Mouse (Mus musculus): Measurements from ENCODE around the gene Wdr64. TPM values are rescaled to one million over a fixed set of nuclear protein-coding genes. Genes with fewer than 3 reads are reported as not detected.
A peak's percentile ranks its signal among the peaks of the same experiment; 100 is the strongest.

The Wdr64 gene
- not detected in 2 replicates for polyA plus RNA-seq (2016; fragmentation: Nextera tagmentation; extraction: Ambion mirVana)

GRCm38 (mm10) chr1:175698293-175698692, at the start of gene Wdr64:
Wdr64 (plus strand) TSS chr1:175698593.
- WGBS, result 86% methylated on average over 1 of the region's 1 CpGs
- ATAC-seq (ENCODE audit: low FRiP score, low read depth), result no peak

GRCm38 (mm10) chr1:175648615-175649014, 49.8 kb upstream of the Wdr64 start:
- no peak overlapping the region for H3K27ac ChIP-seq (replicated peaks)
- ATAC-seq (ENCODE audit: low FRiP score, low read depth), result no peak
- H3K9ac ChIP-seq (replicated peaks), result no peak overlapping the region
- H3K4me3 ChIP-seq, result no peak overlapping the region
- H3K36me3 ChIP-seq, result no peaks in the 10 kb centered on the region
- 95% methylated on average over 4 of the region's 4 CpGs for WGBS
- H3K27me3 ChIP-seq, result no peaks in the 10 kb centered on the region
- H3K4me1 ChIP-seq, result no peaks in the 10 kb centered on the region
- no peak overlapping the region for H3K4me2 ChIP-seq (replicated peaks)
- no peaks in the 10 kb centered on the region for H3K9me3 ChIP-seq

More at GRCm38 (mm10) chr1:175698293-175698692, at the start of gene Wdr64:
- Histone ChIP-seq H3K27me3 (no peaks in the 10 kb centered on the region), H3K27ac (replicated peaks) (no peak within 1 kb of the TSS), H3K36me3 (no peaks in the 10 kb centered on the region), H3K4me3 (no peak within 1 kb of the TSS), H3K4me2 (replicated peaks) (no peak within 1 kb of the TSS), H3K4me1 (0 out of 2 replicates have a peak, but pooled peaks cover 5% of the 10 kb centered on the region), H3K9ac (replicated peaks) (no peak within 1 kb of the TSS), H3K9me3 (no peaks in the 10 kb centered on the region)

GRCm38 (mm10) chr1:175659900-175660299, 38.5 kb upstream of the Wdr64 start:
- H3K9ac ChIP-seq (replicated peaks), result no peak overlapping the region
- 95% methylated on average over 4 of the region's 4 CpGs for WGBS
- no peaks in the 10 kb centered on the region for H3K9me3 ChIP-seq
- H3K4me3 ChIP-seq, result no peak overlapping the region
- no peaks in the 10 kb centered on the region for H3K4me1 ChIP-seq
- no peaks in the 10 kb centered on the region for H3K27me3 ChIP-seq
- ATAC-seq (ENCODE audit: low FRiP score, low read depth), result no peak
- no peak overlapping the region for H3K27ac ChIP-seq (replicated peaks)
- no peak overlapping the region for H3K4me2 ChIP-seq (replicated peaks)
- H3K36me3 ChIP-seq, result 0 out of 2 replicates have a peak, but pooled peaks cover 2% of the 10 kb centered on the region

- 79% methylated on average over 5 of the region's 5 CpGs for WGBS
- H3K4me1 ChIP-seq, result 0 out of 2 replicates have a peak, but pooled peaks cover 3% of the 10 kb centered on the region
- H3K9me3 ChIP-seq, result no peaks in the 10 kb centered on the region
- peak; percentile 70; the same call in 1 of the 2 replicates for ATAC-seq (ENCODE audit: low FRiP score, low read depth)
- H3K4me2 ChIP-seq (replicated peaks), result no peak overlapping the region
- no peaks in the 10 kb centered on the region for H3K27me3 ChIP-seq
- no peak overlapping the region for H3K4me3 ChIP-seq
- no peak overlapping the region for H3K9ac ChIP-seq (replicated peaks)
- H3K27ac ChIP-seq (replicated peaks), result no peak overlapping the region
- no peaks in the 10 kb centered on the region for H3K36me3 ChIP-seq
Observed at GRCm38 (mm10) chr1:175668666-175669405, 29.6 kb upstream of the Wdr64 start.

GRCm38 (mm10) chr1:175669456-175669855, 28.9 kb upstream of the Wdr64 start:
- H3K36me3 ChIP-seq, result no peaks in the 10 kb centered on the region
- H3K4me2 ChIP-seq (replicated peaks), result no peak overlapping the region
- no peak overlapping the region for H3K27ac ChIP-seq (replicated peaks)
- H3K9ac ChIP-seq (replicated peaks), result no peak overlapping the region
- H3K4me1 ChIP-seq, result 0 out of 2 replicates have a peak, but pooled peaks cover 3% of the 10 kb centered on the region
- no peak overlapping the region for H3K4me3 ChIP-seq
- no peak; the same call in 1 of the 2 replicates for ATAC-seq (ENCODE audit: low FRiP score, low read depth)
- 92% methylated on average over 3 of the region's 3 CpGs for WGBS
- H3K9me3 ChIP-seq, result no peaks in the 10 kb centered on the region
- no peaks in the 10 kb centered on the region for H3K27me3 ChIP-seq

GRCm38 (mm10) chr1:175670042-175670441, 28.4 kb upstream of the Wdr64 start:
- no peaks in the 10 kb centered on the region for H3K36me3 ChIP-seq
- no peak overlapping the region for H3K27ac ChIP-seq (replicated peaks)
- H3K4me1 ChIP-seq, result 0 out of 2 replicates have a peak, but pooled peaks cover 3% of the 10 kb centered on the region
- no peaks in the 10 kb centered on the region for H3K27me3 ChIP-seq
- ATAC-seq (ENCODE audit: low FRiP score, low read depth), result no peak
- H3K4me3 ChIP-seq, result no peak overlapping the region
- H3K9ac ChIP-seq (replicated peaks), result no peak overlapping the region
- no peak overlapping the region for H3K4me2 ChIP-seq (replicated peaks)
- 81% methylated on average over 7 of the region's 7 CpGs for WGBS
- no peaks in the 10 kb centered on the region for H3K9me3 ChIP-seq

GRCm38 (mm10) chr1:175671626-175672025, 26.8 kb upstream of the Wdr64 start:
- 50% methylated on average over 1 of the region's 1 CpGs for WGBS

GRCm38 (mm10) chr1:175673563-175674325, 24.6 kb upstream of the Wdr64 start:
- Histone ChIP-seq H3K9ac (replicated peaks) (no peak overlapping the region), H3K36me3 (no peaks in the 10 kb centered on the region), H3K27ac (replicated peaks) (no peak overlapping the region), H3K9me3 (no peaks in the 10 kb centered on the region), H3K27me3 (no peaks in the 10 kb centered on the region), H3K4me2 (replicated peaks) (no peak overlapping the region), H3K4me3 (no peak overlapping the region), H3K4me1 (no peaks in the 10 kb centered on the region)
- WGBS, result 87% methylated on average over 7 of the region's 7 CpGs
- no peak for ATAC-seq (ENCODE audit: low FRiP score, low read depth)

More at GRCm38 (mm10) chr1:175671626-175672025, 26.8 kb upstream of the Wdr64 start:
- Histone ChIP-seq H3K4me2 (replicated peaks) (no peak overlapping the region), H3K27me3 (no peaks in the 10 kb centered on the region), H3K9ac (replicated peaks) (no peak overlapping the region), H3K27ac (replicated peaks) (no peak overlapping the region), H3K36me3 (no peaks in the 10 kb centered on the region), H3K4me3 (no peak overlapping the region), H3K4me1 (no peaks in the 10 kb centered on the region), H3K9me3 (no peaks in the 10 kb centered on the region)
- ATAC-seq (ENCODE audit: low FRiP score, low read depth), result no peak

GRCm38 (mm10) chr1:175675116-175675515, 23.3 kb upstream of the Wdr64 start:
- no peaks in the 10 kb centered on the region for H3K4me1 ChIP-seq
- 85% methylated on average over 6 of the region's 6 CpGs for WGBS
- no peak overlapping the region for H3K9ac ChIP-seq (replicated peaks)
- 0 out of 2 replicates have a peak, but pooled peaks cover 4% of the 10 kb centered on the region for H3K36me3 ChIP-seq
- ATAC-seq (ENCODE audit: low FRiP score, low read depth), result no peak
- no peak overlapping the region for H3K27ac ChIP-seq (replicated peaks)
- H3K27me3 ChIP-seq, result no peaks in the 10 kb centered on the region
- H3K4me2 ChIP-seq (replicated peaks), result no peak overlapping the region
- H3K4me3 ChIP-seq, result no peak overlapping the region
- no peaks in the 10 kb centered on the region for H3K9me3 ChIP-seq

- H3K9me3 ChIP-seq, result no peaks in the 10 kb centered on the region
- no peak overlapping the region for H3K4me3 ChIP-seq
- H3K27me3 ChIP-seq, result no peaks in the 10 kb centered on the region
- no peak overlapping the region for H3K9ac ChIP-seq (replicated peaks)
- no peaks in the 10 kb centered on the region for H3K4me1 ChIP-seq
- H3K36me3 ChIP-seq, result 0 out of 2 replicates have a peak, but pooled peaks cover 4% of the 10 kb centered on the region
- H3K27ac ChIP-seq (replicated peaks), result no peak overlapping the region
- H3K4me2 ChIP-seq (replicated peaks), result no peak overlapping the region
- ATAC-seq (ENCODE audit: low FRiP score, low read depth), result no peak
- WGBS, result 86% methylated on average over 6 of the region's 6 CpGs
Observed at GRCm38 (mm10) chr1:175677459-175677858, 20.9 kb upstream of the Wdr64 start.

GRCm38 (mm10) chr1:175680995-175681394, 17.4 kb upstream of the Wdr64 start:
- no peak overlapping the region for H3K27ac ChIP-seq (replicated peaks)
- no peak for ATAC-seq (ENCODE audit: low FRiP score, low read depth)
- 77% methylated on average over 6 of the region's 6 CpGs for WGBS
- H3K9ac ChIP-seq (replicated peaks), result no peak overlapping the region
- H3K4me1 ChIP-seq, result no peaks in the 10 kb centered on the region
- H3K4me3 ChIP-seq, result no peak overlapping the region
- peaks cover 9% of the 10 kb centered on the region; the same call in 1 of the 2 replicates for H3K36me3 ChIP-seq
- H3K27me3 ChIP-seq, result no peaks in the 10 kb centered on the region
- no peak overlapping the region for H3K4me2 ChIP-seq (replicated peaks)
- H3K9me3 ChIP-seq, result no peaks in the 10 kb centered on the region

GRCm38 (mm10) chr1:175691686-175692245, 6.6 kb upstream of the Wdr64 start:
- Histone ChIP-seq H3K27ac (replicated peaks) (peak overlapping the region; percentile 89), H3K9ac (replicated peaks) (peak overlapping the region; percentile 76), H3K4me2 (replicated peaks) (peak overlapping the region; percentile 68), H3K27me3 (no peaks in the 10 kb centered on the region), H3K36me3 (peaks cover 15% of the 10 kb centered on the region), H3K9me3 (no peaks in the 10 kb centered on the region), H3K4me3 (peak overlapping the region; percentile 79), H3K4me1 (peaks cover 30% of the 10 kb centered on the region)
- no peak for ATAC-seq (ENCODE audit: low FRiP score, low read depth)
- WGBS, result 1% methylated on average over 22 of the region's 22 CpGs

All from midbrain, embryonic 12.5 days (tissue).